Mouse (Mus musculus): ENCODE data around the gene Nlgn1. TPM values are rescaled to one million over a fixed set of nuclear protein-coding genes. Genes with fewer than 3 reads are reported as not detected.

Nlgn1 gene
- polyA plus RNA-seq, 1 experiment from 2014 or later, result 1.7 TPM

- ATAC-seq (ENCODE audit: insufficient read depth, low FRiP score, low read depth), result no peak
Observed at GRCm38 (mm10) chr3:25897456-25897855, 434.8 kb downstream of the Nlgn1 start.

DNA sequence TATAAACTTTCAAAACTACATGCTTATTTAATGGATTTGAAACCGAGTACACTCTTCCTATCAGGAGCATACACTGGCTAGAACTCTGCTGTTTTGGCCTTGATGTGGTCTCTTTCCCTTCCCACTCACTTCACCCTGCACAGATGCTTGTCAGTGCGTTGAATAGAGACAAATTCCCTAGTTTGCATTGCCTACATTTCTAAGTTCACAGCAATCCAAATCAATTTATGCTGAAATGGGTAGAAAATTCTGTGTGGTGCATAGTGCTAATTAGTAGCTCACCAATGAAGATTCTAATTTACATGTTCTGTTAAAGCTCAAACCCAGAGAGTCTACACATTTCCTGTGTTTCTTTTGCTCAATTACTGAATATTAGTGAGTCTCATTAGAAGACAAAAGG, 447.5 kb downstream of the Nlgn1 start:
- Histone ChIP-seq H3K4me1 (no peaks in the 10 kb centered on the region), H3K36me3 (no peaks in the 10 kb centered on the region), H3K4me3 (replicated peaks) (no peak overlapping the region), H3K9me3 (no peaks in the 10 kb centered on the region), H3K27ac (no peak overlapping the region), H3K27me3 (replicated peaks) (no peaks in the 10 kb centered on the region), H3K4me2 (no peak overlapping the region), H3K9ac (no peak overlapping the region)
- WGBS, result 62% methylated on average over 2 of the region's 2 CpGs
- no peak for ATAC-seq (ENCODE audit: insufficient read depth, low FRiP score, low read depth)

More at GRCm38 (mm10) chr3:25897456-25897855, 434.8 kb downstream of the Nlgn1 start:
- H3K4me3 ChIP-seq (replicated peaks), result no peak overlapping the region
- no peak overlapping the region for H3K9ac ChIP-seq
- no peaks in the 10 kb centered on the region for H3K27me3 ChIP-seq (replicated peaks)
- H3K9me3 ChIP-seq, result no peaks in the 10 kb centered on the region
- H3K36me3 ChIP-seq, result no peaks in the 10 kb centered on the region
- H3K4me1 ChIP-seq, result no peaks in the 10 kb centered on the region
- no peak overlapping the region for H3K27ac ChIP-seq
- H3K4me2 ChIP-seq, result no peak overlapping the region

- Histone ChIP-seq H3K4me1 (no peaks in the 10 kb centered on the region), H3K9ac (no peak overlapping the region), H3K27ac (no peak overlapping the region), H3K36me3 (no peaks in the 10 kb centered on the region), H3K4me3 (replicated peaks) (no peak overlapping the region), H3K9me3 (no peaks in the 10 kb centered on the region), H3K27me3 (replicated peaks) (no peaks in the 10 kb centered on the region), H3K4me2 (no peak overlapping the region)
- ATAC-seq (ENCODE audit: insufficient read depth, low FRiP score, low read depth), result no peak
Observed at GRCm38 (mm10) chr3:25869161-25869560, 463.1 kb downstream of the Nlgn1 start.

DNA sequence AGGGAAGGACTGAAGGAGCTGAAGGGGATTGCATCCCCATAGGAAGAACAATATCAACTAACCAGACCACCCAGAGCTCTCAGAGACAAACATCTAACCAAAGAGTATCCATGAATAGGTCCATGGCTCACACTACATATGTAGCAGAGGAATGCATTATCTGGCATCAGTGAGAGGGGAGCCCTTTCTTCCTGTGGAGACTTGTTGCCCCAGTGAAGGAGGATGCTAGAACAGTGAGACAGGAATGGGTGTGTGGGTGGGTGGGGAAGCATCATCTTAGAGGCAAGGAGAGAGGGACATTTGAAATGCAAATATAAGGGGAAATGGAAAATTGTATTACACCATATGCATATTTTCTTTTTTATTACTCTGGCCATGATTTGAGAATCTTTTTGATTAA, 473.9 kb downstream of the Nlgn1 start:
- Histone ChIP-seq H3K4me1 (no peaks in the 10 kb centered on the region), H3K27me3 (replicated peaks) (no peaks in the 10 kb centered on the region), H3K27ac (no peak overlapping the region), H3K36me3 (no peaks in the 10 kb centered on the region), H3K4me2 (no peak overlapping the region), H3K9ac (no peak overlapping the region), H3K9me3 (no peaks in the 10 kb centered on the region), H3K4me3 (replicated peaks) (no peak overlapping the region)
- no peak for ATAC-seq (ENCODE audit: insufficient read depth, low FRiP score, low read depth)

DNA sequence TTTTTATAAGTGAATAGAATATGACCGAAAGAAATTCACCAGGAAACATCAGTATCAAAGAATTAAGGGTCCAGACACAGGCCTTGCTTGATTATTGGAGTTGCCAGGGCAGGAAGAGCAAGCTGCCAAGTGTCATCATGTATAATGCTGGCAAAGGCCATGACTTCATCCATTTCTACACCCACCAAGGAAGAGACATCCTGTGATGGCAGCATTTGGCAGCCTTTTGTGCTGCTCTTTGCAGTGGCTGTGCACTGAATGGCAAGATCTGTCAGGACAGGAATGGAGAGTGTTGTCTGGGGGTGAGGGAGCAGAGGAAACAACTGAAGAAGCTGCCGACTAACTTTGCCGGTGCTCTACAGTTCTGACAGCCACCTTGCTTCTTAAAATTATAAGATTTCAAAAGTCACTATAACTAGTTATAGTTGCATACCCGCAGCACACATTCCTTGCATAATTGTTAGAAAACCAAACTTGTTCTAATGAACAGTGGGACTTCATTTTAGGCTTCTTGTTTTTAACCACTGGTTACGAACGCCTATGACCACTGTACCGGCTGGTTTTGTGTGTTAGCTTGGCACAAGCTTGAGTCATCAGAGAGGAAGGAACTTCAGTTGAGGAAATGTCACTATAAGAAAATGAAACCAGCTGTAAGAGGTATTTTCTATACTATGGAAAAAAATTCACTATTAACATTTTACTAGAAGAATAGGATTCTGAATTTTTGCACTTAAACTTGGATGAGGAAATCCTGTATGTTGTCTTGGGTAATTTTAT, 487.4 kb downstream of the Nlgn1 start:
- no peak for ATAC-seq (ENCODE audit: insufficient read depth, low FRiP score, low read depth)
- no peaks in the 10 kb centered on the region for H3K9me3 ChIP-seq
- H3K27ac ChIP-seq, result no peak overlapping the region
- H3K4me1 ChIP-seq, result no peaks in the 10 kb centered on the region
- WGBS, result 81% methylated on average over 7 of the region's 7 CpGs
- H3K4me3 ChIP-seq (replicated peaks), result no peak overlapping the region
- no peak overlapping the region for H3K9ac ChIP-seq
- H3K36me3 ChIP-seq, result no peaks in the 10 kb centered on the region
- no peak overlapping the region for H3K4me2 ChIP-seq
- no peaks in the 10 kb centered on the region for H3K27me3 ChIP-seq (replicated peaks)

DNA sequence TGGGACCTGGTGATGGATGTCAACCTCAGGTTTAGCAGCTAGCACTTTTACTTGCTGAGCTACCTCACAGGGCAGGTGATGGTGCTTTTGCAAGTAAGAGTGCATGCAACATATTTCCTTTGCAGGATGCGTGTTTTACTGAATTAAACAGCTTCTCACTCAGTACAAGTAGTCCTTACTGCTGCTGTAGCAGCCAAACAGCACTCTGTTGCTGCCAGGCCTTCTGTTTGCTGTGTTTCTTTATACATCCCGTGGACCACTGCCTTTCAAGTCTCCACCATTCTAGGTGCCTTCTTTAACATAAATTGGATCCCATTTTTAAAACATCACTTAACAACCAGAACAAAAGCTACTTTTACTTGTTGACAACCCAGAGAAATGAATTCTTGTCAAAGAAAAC, 502.0 kb downstream of the Nlgn1 start:
- H3K4me3 ChIP-seq (replicated peaks), result no peak overlapping the region
- WGBS, result 80% methylated on average over 2 of the region's 2 CpGs
- no peak overlapping the region for H3K4me2 ChIP-seq
- no peak overlapping the region for H3K9ac ChIP-seq
- no peak overlapping the region for H3K27ac ChIP-seq
- ATAC-seq (ENCODE audit: insufficient read depth, low FRiP score, low read depth), result no peak
- H3K36me3 ChIP-seq, result no peaks in the 10 kb centered on the region
- no peaks in the 10 kb centered on the region for H3K9me3 ChIP-seq
- H3K27me3 ChIP-seq (replicated peaks), result no peaks in the 10 kb centered on the region
- H3K4me1 ChIP-seq, result no peaks in the 10 kb centered on the region

- no peak for ATAC-seq (ENCODE audit: insufficient read depth, low FRiP score, low read depth)
- Histone ChIP-seq H3K9me3 (no peaks in the 10 kb centered on the region), H3K36me3 (no peaks in the 10 kb centered on the region), H3K4me3 (replicated peaks) (no peak overlapping the region), H3K4me2 (no peak overlapping the region), H3K27me3 (replicated peaks) (no peaks in the 10 kb centered on the region), H3K27ac (no peak overlapping the region), H3K4me1 (no peaks in the 10 kb centered on the region), H3K9ac (no peak overlapping the region)
- WGBS, result 90% methylated on average over 3 of the region's 3 CpGs
Observed at GRCm38 (mm10) chr3:25813368-25813767, 518.9 kb downstream of the Nlgn1 start.

GRCm38 (mm10) chr3:25807559-25807958, 524.7 kb downstream of the Nlgn1 start:
- no peaks in the 10 kb centered on the region for H3K27me3 ChIP-seq (replicated peaks)
- no peak overlapping the region for H3K27ac ChIP-seq
- no peaks in the 10 kb centered on the region for H3K4me1 ChIP-seq
- H3K4me2 ChIP-seq, result no peak overlapping the region
- no peak for ATAC-seq (ENCODE audit: insufficient read depth, low FRiP score, low read depth)
- no peak overlapping the region for H3K9ac ChIP-seq
- no peaks in the 10 kb centered on the region for H3K36me3 ChIP-seq
- H3K9me3 ChIP-seq, result no peaks in the 10 kb centered on the region
- no peak overlapping the region for H3K4me3 ChIP-seq (replicated peaks)
- WGBS, result 20% methylated on average over 3 of the region's 3 CpGs

- whole genome bisulfite sequencing, result 75% methylated on average over 2 of the region's 2 CpGs
- Histone ChIP-seq H3K27ac (no peak overlapping the region), H3K36me3 (no peaks in the 10 kb centered on the region), H3K9ac (no peak overlapping the region), H3K4me1 (no peaks in the 10 kb centered on the region), H3K9me3 (no peaks in the 10 kb centered on the region), H3K4me2 (no peak overlapping the region), H3K27me3 (replicated peaks) (no peaks in the 10 kb centered on the region), H3K4me3 (replicated peaks) (no peak overlapping the region)
- ATAC-seq (ENCODE audit: insufficient read depth, low FRiP score, low read depth), result no peak
Observed at GRCm38 (mm10) chr3:25781651-25782050, 550.6 kb downstream of the Nlgn1 start.

- WGBS, result 75% methylated on average over 6 of the region's 6 CpGs
- no peak for ATAC-seq (ENCODE audit: insufficient read depth, low FRiP score, low read depth)
- H3K36me3 ChIP-seq, result no peaks in the 10 kb centered on the region
- H3K27me3 ChIP-seq (replicated peaks), result no peaks in the 10 kb centered on the region
- H3K27ac ChIP-seq, result no peak overlapping the region
- no peak overlapping the region for H3K4me3 ChIP-seq (replicated peaks)
- H3K9ac ChIP-seq, result no peak overlapping the region
- H3K4me2 ChIP-seq, result no peak overlapping the region
- H3K4me1 ChIP-seq, result no peaks in the 10 kb centered on the region
- no peaks in the 10 kb centered on the region for H3K9me3 ChIP-seq
Observed at GRCm38 (mm10) chr3:25775437-25775836, 556.8 kb downstream of the Nlgn1 start.

DNA sequence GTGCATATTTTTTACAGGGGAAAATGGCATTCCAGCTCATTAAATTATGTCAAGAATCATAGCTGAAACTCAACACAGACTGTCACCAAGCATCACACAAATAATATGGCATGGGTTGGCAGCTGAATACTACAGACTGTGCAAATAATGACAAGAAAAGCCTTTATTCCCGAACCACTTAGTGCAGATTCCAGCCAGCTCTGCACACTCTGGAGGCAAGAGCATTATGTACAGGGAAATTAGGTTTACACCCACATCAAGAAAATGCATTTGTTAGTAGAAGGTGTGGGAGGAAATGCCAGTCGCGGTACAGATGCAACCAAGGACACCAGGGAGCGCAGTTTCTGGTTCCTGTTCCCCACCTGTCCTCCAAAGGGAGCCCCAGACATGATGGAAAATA, 558.4 kb downstream of the Nlgn1 start:
- no peak overlapping the region for H3K4me2 ChIP-seq
- WGBS, result 73% methylated on average over 4 of the region's 4 CpGs
- no peak for ATAC-seq (ENCODE audit: insufficient read depth, low FRiP score, low read depth)
- no peaks in the 10 kb centered on the region for H3K4me1 ChIP-seq
- no peaks in the 10 kb centered on the region for H3K36me3 ChIP-seq
- H3K9me3 ChIP-seq, result no peaks in the 10 kb centered on the region
- no peak overlapping the region for H3K27ac ChIP-seq
- H3K9ac ChIP-seq, result no peak overlapping the region
- H3K4me3 ChIP-seq (replicated peaks), result no peak overlapping the region
- no peaks in the 10 kb centered on the region for H3K27me3 ChIP-seq (replicated peaks)

GRCm38 (mm10) chr3:25773467-25773866, 558.8 kb downstream of the Nlgn1 start:
- H3K9me3 ChIP-seq, result no peaks in the 10 kb centered on the region
- H3K9ac ChIP-seq, result no peak overlapping the region
- no peaks in the 10 kb centered on the region for H3K27me3 ChIP-seq (replicated peaks)
- no peaks in the 10 kb centered on the region for H3K36me3 ChIP-seq
- H3K27ac ChIP-seq, result no peak overlapping the region
- ATAC-seq (ENCODE audit: insufficient read depth, low FRiP score, low read depth), result no peak
- H3K4me2 ChIP-seq, result no peak overlapping the region
- no peaks in the 10 kb centered on the region for H3K4me1 ChIP-seq
- H3K4me3 ChIP-seq (replicated peaks), result no peak overlapping the region

DNA sequence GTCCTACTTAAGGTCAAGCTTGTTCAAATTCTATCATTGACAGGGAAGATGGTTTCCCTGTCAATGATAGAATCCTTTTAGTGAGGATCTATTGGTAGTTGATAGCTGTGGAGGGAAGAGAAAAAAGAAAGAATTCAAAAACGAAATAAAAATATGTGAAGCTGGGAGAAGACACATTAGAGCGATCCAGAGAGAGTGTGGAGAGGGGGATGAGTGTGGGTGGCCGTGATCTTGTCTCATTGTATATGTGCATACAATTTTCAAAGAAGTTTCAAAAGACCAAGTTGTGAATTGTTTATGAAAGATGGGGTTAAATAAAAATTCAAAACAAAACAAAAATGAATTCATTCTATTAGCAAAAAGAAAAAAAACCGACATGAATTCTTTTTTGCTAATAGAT, 568.6 kb downstream of the Nlgn1 start:
- no peak overlapping the region for H3K4me3 ChIP-seq (replicated peaks)
- ATAC-seq (ENCODE audit: insufficient read depth, low FRiP score, low read depth), result no peak
- no peak overlapping the region for H3K9ac ChIP-seq
- WGBS, result 83% methylated on average over 4 of the region's 4 CpGs
- H3K4me1 ChIP-seq, result no peaks in the 10 kb centered on the region
- H3K4me2 ChIP-seq, result no peak overlapping the region
- H3K27me3 ChIP-seq (replicated peaks), result no peaks in the 10 kb centered on the region
- H3K27ac ChIP-seq, result no peak overlapping the region
- no peaks in the 10 kb centered on the region for H3K9me3 ChIP-seq
- no peaks in the 10 kb centered on the region for H3K36me3 ChIP-seq

Measured in stomach, embryonic 15.5 days (tissue).